Mouse (Mus musculus) MN1 (cell line): ENCODE data around the gene Ankrd12.
"Not testable (repeated sequence)": the region's sequence is repeated elsewhere in the genome, so short reads cannot be mapped to it uniquely, and the experiment has no call there.

ENCODE experiments used
- DNase-seq: peaks from one replicate; pipeline ENCODE4 v3.0.0-alpha.2; 2016; ENCODE audit warnings: low spot score

Gene Ankrd12

GRCm38 (mm10) chr17:66084486-66084885 is 7.6 kb upstream of the Ankrd12 start:
- no peak for DNase-seq

- DNase-seq, result peak; percentile 48
Measured at GRCm38 (mm10) chr17:66077437-66077850, 555 bp upstream of the Ankrd12 start.

- peak; percentile 67 for DNase-seq
Measured at GRCm38 (mm10) chr17:66076174-66076927, 538 bp downstream of the Ankrd12 start.

- no peak for DNase-seq
Measured at GRCm38 (mm10) chr17:66075827-66076173, 1.1 kb downstream of the Ankrd12 start.

GRCm38 (mm10) chr17:66073971-66074370 is 2.9 kb downstream of the Ankrd12 start:
- peak; percentile 65 for DNase-seq

GRCm38 (mm10) chr17:66069036-66069435 is 7.9 kb downstream of the Ankrd12 start:
- DNase-seq, result not testable (repeated sequence)

- DNase-seq, result no peak
Measured at GRCm38 (mm10) chr17:66065115-66065514, 11.8 kb downstream of the Ankrd12 start.

GRCm38 (mm10) chr17:66061241-66061938 is 15.5 kb downstream of the Ankrd12 start:
- DNase-seq, result no peak

GRCm38 (mm10) chr17:66058160-66058559 is 18.7 kb downstream of the Ankrd12 start:
- DNase-seq, result no peak

- no peak for DNase-seq
Measured at GRCm38 (mm10) chr17:66057145-66057544, 19.7 kb downstream of the Ankrd12 start.

GRCm38 (mm10) chr17:66053349-66053748 is 23.5 kb downstream of the Ankrd12 start:
- no peak for DNase-seq

- DNase-seq, result no peak
Measured at GRCm38 (mm10) chr17:66048795-66049194, 28.1 kb downstream of the Ankrd12 start.

GRCm38 (mm10) chr17:66048199-66048598 is 28.7 kb downstream of the Ankrd12 start:
- DNase-seq, result no peak

- not testable (repeated sequence) for DNase-seq
Measured at GRCm38 (mm10) chr17:66043679-66044078, 33.2 kb downstream of the Ankrd12 start.

GRCm38 (mm10) chr17:66041020-66041419 is 35.9 kb downstream of the Ankrd12 start:
- no peak for DNase-seq

GRCm38 (mm10) chr17:66033239-66033638 is 43.6 kb downstream of the Ankrd12 start:
- DNase-seq, result no peak

- no peak for DNase-seq
Measured at GRCm38 (mm10) chr17:66031991-66032390, 44.9 kb downstream of the Ankrd12 start.

- DNase-seq, result no peak
Measured at GRCm38 (mm10) chr17:66024211-66024610, 52.7 kb downstream of the Ankrd12 start.

- DNase-seq, result no peak
Measured at GRCm38 (mm10) chr17:66011790-66012189, 65.1 kb downstream of the Ankrd12 start.

GRCm38 (mm10) chr17:66007892-66008291 is 69.0 kb downstream of the Ankrd12 start:
- peak; percentile 35 for DNase-seq

GRCm38 (mm10) chr17:66007473-66007872 is 69.4 kb downstream of the Ankrd12 start:
- no peak for DNase-seq

GRCm38 (mm10) chr17:65988151-65988820 is 88.6 kb downstream of the Ankrd12 start:
- DNase-seq, result no peak

- not testable (repeated sequence) for DNase-seq
Measured at GRCm38 (mm10) chr17:65976720-65977119, 100.2 kb downstream of the Ankrd12 start.
